Mouse (Mus musculus) spleen, adult 12 weeks (tissue): ENCODE measurements around the gene Apba1.

ENCODE experiments used
- DNase-seq: peaks from one replicate; pipeline ENCODE4 v3.0.0; 2022; ENCODE audit warnings: low spot score

Gene Apba1

GRCm38 (mm10) chr19:23806796-23807195, 48.1 kb downstream of the Apba1 start:
- no peak for DNase-seq

DNA sequence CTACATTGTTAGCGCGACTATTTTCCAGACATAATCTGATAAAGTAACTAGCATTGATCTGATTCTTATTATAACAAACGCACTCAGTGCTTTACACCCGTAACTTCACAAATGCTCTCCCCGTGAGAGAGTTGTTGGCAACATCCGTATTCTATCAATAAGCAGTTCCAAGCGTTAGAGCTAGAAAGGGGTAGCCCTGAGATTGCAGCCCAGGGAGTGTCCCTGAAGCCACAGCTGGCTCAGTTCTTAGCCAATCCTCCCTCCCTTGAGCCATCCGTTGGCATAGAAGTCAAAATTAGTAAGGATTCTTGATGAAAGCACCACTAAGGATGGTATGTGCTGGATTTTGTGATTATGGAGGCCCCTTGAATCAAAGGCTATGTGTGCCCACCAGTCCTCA, 48.7 kb downstream of the Apba1 start:
- no peak for DNase-seq

- no peak for DNase-seq
These were observed 50.5 kb downstream of the Apba1 start for GRCm38 (mm10) chr19:23809236-23809635.

DNA sequence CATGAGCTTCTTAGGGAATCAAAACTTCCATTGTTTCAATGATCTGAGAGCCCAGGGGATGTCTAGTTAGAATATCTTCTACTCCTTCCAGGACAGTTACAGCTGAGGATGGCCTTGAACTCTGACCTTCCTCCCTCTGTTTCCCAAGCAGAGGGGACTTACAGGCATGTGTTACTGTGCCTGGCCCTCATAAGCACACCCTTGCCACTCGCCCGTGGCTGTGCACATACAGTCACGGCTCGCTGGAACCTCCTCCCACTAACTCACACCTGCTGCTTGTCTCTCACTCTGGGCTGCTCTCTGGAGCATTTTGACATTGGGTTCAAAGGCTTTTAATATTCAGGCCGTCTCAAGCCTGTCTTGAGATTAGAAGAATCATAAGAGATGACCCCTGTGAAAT, 51.8 kb downstream of the Apba1 start:
- no peak for DNase-seq

GRCm38 (mm10) chr19:23810976-23811375, 52.3 kb downstream of the Apba1 start:
- DNase-seq, result no peak

DNA sequence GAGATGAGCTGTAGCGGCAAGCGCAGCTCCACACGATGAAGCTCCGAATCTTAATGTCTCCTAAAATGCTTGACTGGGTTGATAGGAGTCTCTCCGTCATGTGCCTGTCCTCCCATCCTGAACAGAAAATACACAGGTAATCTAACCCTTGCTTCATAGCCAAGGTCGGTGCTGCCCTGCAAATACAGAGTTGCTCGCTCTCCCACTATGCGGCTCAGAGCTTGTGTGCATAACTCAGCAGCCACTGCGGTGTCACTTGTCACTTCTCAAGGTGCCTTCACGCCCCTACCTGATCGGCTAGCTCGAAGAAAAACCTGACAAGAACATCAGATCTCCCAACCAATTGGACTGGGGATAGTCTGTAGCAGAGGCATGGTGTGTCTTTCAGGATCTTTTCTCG, 58.1 kb downstream of the Apba1 start:
- DNase-seq, result no peak

GRCm38 (mm10) chr19:23817196-23817595, 58.5 kb downstream of the Apba1 start:
- no peak for DNase-seq

DNA sequence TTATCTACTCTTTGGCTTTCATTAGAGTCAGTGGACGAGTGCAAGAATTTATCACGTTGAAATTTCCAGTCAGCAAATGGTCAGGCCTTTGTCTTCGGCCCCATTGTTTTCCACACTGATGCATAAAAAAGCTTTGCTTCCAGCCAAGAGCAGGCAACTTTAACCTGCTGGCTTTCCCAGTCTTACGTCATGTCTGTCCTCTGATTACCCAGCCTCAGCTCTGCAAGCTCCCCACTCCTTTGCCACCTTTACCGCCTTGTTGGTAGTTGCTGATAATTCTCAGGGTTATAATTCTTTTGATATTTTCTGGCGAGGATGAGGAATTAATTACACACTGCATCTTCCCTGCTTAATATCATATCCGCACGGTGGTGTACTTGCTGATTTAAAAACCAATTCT, 61.2 kb downstream of the Apba1 start:
- no peak for DNase-seq

DNA sequence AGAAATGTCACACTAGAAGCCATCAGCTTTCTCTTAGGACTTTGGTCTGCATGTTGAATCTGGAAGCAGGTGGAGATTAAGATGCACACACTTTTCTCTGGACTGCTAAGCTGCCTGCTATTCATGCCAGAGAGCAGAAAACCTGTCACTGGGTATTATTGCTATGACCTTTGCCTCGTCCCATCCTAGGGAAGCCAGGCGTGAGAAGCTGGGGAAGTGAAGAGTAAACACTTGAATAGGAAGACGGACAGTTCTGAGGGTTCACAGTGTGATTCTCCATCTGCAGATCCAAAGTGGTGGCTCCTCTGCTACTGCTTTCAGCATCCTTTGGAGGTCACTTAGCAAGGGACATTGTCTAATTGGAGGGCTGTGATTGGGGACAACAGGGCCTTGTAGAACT, 63.8 kb downstream of the Apba1 start:
- no peak for DNase-seq

GRCm38 (mm10) chr19:23823533-23823932, 64.8 kb downstream of the Apba1 start:
- DNase-seq, result no peak

DNA sequence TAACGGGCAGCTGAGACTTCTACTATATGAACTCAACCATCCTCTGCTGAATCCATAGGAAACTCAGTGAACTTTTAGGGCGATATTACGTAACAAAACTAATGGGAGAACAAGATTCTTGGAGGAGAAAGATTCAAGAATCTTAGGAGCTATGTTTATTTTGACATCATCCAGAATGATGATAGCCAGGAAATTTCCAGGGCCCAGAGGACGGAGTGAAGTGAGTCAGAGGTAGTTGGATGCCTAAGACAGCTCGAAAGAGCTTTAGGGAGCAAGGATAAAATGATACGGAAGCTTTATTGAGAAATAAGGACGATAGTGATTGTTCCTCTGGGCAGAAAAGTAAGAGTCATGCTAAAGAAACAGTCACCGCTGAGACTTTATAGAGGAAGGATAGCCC, 67.6 kb downstream of the Apba1 start:
- DNase-seq, result no peak

DNA sequence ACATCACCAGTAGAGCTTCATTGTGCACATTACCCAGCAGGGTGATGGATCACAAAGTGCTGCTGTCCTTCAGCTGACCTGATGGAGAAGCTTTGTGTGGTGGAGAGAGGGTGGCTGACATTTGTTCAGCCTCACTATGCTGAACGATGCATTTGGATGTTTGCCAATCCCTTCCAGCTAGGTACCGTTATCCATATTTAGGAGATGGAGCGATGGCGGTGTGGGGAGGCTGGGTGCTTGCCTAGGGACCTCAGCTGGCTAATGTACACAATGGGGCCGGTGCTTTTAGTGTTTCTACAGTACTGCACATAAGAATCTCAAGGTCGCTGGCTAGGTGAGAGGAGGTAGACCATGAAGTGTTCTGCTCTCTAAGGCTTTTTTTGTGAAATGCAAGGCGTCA, 72.1 kb downstream of the Apba1 start:
- no peak for DNase-seq

- DNase-seq, result no peak
These were observed 75.3 kb downstream of the Apba1 start for GRCm38 (mm10) chr19:23833685-23834682.

DNA sequence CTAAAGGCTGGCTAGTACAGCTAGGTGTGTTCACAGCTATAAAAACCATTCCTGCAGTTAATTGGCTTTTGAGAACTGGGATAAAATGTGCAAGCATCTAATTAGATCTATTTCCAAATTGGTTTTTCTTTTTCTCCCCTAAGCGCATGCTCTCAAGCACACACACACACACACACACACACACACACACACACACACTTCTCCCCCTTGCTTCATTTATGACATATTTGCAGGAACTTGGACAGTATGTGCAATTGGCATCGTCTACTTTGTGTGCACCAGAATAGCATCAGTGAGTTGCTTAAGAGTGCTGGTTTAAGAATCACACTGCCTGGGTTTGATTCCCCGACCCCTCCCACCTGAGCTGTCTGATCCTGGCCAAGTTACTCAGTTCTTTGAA, 76.0 kb downstream of the Apba1 start:
- DNase-seq, result no peak

DNA sequence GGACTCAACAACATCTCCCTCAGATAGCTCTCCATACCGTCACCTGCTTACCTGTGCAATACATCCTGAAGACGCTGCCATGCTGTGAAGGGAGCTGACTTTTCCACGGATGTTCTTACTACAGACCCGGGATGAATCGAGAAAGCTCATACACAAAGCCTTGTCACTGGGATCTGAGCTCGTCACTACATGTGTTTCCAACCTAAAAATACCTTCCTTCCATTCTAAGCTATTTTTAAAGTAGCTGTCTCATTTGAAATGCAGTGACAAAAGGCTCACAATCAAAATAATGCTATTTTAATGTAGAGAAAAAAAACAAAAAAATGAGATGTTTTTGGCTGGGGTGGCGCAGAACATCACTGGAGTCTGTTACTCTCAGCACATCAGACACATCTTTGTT, 97.1 kb downstream of the Apba1 start:
- DNase-seq, result no peak

GRCm38 (mm10) chr19:23858091-23858490, 99.4 kb downstream of the Apba1 start:
- no peak for DNase-seq

GRCm38 (mm10) chr19:23858781-23859180, 100.1 kb downstream of the Apba1 start:
- no peak for DNase-seq

DNA sequence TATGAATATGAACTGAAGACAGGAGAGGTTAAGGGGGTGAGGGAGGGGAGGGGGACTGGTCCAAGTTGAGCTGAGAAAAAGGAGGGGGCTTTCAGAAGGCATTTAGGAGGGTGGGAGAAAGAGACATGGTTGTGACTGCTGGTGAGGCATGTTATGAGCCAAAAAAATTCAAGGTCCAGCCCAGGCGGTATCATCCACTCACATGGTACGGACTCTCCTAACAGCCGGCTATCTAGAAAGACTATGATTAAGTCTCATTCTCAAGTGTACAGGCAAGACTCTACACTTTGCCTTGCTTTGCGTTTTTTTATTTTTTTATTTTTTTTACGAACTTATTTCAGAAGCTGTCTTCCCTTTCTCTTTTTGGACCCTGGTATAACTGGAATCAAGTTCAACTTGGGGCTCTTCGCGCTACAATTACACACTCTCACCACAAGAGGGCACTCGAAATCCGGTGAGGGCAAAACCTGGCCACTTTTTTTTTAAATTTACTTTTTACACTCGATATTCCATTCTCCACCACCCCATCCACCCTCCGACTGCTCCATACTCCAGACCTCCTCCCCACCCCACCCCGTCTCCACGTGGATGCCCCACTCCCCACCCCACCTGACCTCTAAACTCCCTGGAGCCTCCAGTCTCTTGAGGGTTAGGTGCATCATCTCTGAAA, 101.6 kb downstream of the Apba1 start:
- DNase-seq, result no peak

DNA sequence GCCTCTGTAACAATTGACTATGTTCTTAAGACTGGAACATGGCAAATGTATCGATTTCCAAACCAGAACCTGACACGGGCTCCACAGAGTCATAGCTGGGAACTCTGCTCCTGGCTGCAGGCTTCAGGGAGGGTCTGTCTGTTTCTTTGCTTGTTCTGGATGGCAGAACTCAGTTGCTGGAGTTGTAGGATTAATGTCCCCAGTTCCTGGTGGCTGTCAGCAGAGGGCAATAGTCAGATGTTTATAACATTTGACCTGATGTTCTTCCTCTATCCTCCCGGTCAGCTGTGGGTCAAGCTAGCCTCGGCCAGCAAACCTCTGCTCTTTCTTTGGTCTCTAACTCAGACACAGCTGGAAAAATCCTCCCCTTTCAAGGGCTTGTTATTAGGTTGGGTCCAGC, 104.0 kb downstream of the Apba1 start:
- DNase-seq, result no peak

DNA sequence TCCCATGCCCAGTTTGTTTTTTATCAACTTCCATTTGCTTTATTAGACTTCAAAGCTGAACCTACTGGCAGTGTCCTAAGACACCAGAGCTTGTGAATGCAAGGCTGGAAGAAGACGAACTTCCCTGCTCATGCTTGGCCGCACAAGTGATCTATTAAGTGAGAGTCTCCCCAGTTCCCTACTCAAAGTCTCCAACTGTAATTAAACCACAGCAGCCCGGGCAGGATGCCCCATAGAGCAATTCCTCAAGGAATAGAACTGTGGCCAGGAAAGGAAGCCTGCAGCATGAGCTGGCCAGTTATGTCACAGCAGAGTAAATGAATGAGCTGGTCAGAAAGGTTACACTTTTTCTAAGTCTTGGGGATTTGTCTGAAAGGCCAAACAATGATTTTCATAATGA, 105.3 kb downstream of the Apba1 start:
- no peak for DNase-seq

- DNase-seq, result no peak
These were observed 107.4 kb downstream of the Apba1 start for GRCm38 (mm10) chr19:23866045-23866444.

DNA sequence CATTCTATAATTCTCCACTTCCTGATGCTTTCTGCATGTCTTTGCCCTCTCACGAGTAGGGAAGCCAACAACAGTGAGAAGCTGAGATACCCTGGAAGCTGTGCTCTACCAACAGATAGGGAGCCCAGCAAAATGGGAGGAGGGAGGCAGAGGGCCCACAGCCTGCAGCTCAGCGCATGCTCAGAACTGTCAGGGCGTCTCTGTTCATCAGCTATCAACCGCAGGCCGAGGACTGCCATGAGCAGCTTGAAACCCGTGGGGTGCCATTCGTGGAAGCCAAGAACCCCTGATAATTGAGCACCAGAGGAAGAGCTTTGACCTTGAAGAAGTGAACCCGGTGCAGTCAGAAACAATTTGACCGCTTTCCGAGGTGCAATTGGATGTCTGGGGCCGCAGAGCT, 108.4 kb downstream of the Apba1 start:
- DNase-seq, result no peak

GRCm38 (mm10) chr19:23867589-23867988, 108.9 kb downstream of the Apba1 start:
- no peak for DNase-seq
